Mouse (Mus musculus) cerebellum, postnatal 25 days (tissue): ENCODE data around the gene Zfp422.
"Not testable (repeated sequence)": the region's sequence is repeated elsewhere in the genome, so short reads cannot be mapped to it uniquely, and the experiment has no call there.

Source experiments
- DNase-seq, 2 experiments: peaks; one replicate each; pipeline ENCODE4 v3.0.0; 2021; ENCODE audit warnings: mixed read lengths in 2 of 2

Zfp422 gene

GRCm38 (mm10) chr6:116647763-116648162 is 19.0 kb upstream of the Zfp422 start:
- DNase-seq = peak; percentile 63 to 73

- no peak for DNase-seq
Measured at GRCm38 (mm10) chr6:116644335-116644734, 15.5 kb upstream of the Zfp422 start.

- no peak for DNase-seq
Measured at GRCm38 (mm10) chr6:116643881-116644280, 15.1 kb upstream of the Zfp422 start.

- DNase-seq = no peak
Measured at GRCm38 (mm10) chr6:116642942-116643341, 14.1 kb upstream of the Zfp422 start.

- DNase-seq = no peak
Measured at GRCm38 (mm10) chr6:116639663-116640062, 10.9 kb upstream of the Zfp422 start.

- no peak for DNase-seq
Measured at GRCm38 (mm10) chr6:116638871-116639270, 10.1 kb upstream of the Zfp422 start.

- no peak for DNase-seq
Measured at GRCm38 (mm10) chr6:116637496-116637895, 8.7 kb upstream of the Zfp422 start.

- DNase-seq = no peak
Measured at GRCm38 (mm10) chr6:116636581-116637235, 7.9 kb upstream of the Zfp422 start.

- DNase-seq = no peak
Measured at GRCm38 (mm10) chr6:116635251-116636180, 6.7 kb upstream of the Zfp422 start.

- DNase-seq = no peak
Measured at GRCm38 (mm10) chr6:116633741-116634695, 5.2 kb upstream of the Zfp422 start.

GRCm38 (mm10) chr6:116632129-116632528 is 3.3 kb upstream of the Zfp422 start:
- DNase-seq = peak; percentile 75 to 89

- no peak for DNase-seq
Measured at GRCm38 (mm10) chr6:116629766-116630165, 967 bp upstream of the Zfp422 start.

GRCm38 (mm10) chr6:116628095-116628494 is 704 bp downstream of the Zfp422 start:
- no peak for DNase-seq

- not testable (repeated sequence) for DNase-seq
Measured at GRCm38 (mm10) chr6:116626417-116626816, 2.4 kb downstream of the Zfp422 start.

GRCm38 (mm10) chr6:116621318-116622023 is 7.3 kb downstream of the Zfp422 start:
- DNase-seq = no peak

- no peak for DNase-seq
Measured at GRCm38 (mm10) chr6:116618073-116618472, 10.7 kb downstream of the Zfp422 start.

GRCm38 (mm10) chr6:116615719-116616118 is 13.1 kb downstream of the Zfp422 start:
- no peak for DNase-seq

- no peak for DNase-seq
Measured at GRCm38 (mm10) chr6:116607230-116607629, 21.6 kb downstream of the Zfp422 start.

- not testable (repeated sequence) for DNase-seq
Measured at GRCm38 (mm10) chr6:116600969-116601368, 27.8 kb downstream of the Zfp422 start.

- no peak for DNase-seq
Measured at GRCm38 (mm10) chr6:116584095-116584494, 44.7 kb downstream of the Zfp422 start, which contains the start of gene Olfr215. Gene Olfr215, minus strand, starts transcription at chr6:116584195.
